Mouse (Mus musculus): ENCODE results near the gene Smc5.

The Smc5 gene

DNA sequence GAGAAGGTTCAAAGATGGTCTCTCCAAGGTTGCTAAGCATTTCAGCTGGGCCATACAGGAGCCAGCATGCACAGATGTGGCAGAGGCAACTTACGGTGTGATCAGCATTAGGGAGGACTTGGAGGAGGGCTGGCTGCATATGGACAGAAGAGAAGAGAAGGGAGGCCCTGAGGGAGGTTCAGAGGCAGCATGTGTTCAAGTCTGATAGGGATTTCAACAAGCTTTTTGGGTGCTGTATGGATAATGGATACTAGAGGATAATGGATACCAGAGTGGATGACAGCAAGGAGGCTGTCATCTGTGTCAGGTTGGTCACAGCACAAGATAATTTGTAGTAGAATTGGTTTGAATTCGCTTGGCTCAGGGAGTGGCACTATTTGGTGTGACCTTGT, 104.0 kb downstream of the Smc5 start:
- no peak for TF ChIP-seq GATA4 (IDR thresholded peaks at IDR 0.05; ENCODE audit: insufficient replicate concordance, low read length)

DNA sequence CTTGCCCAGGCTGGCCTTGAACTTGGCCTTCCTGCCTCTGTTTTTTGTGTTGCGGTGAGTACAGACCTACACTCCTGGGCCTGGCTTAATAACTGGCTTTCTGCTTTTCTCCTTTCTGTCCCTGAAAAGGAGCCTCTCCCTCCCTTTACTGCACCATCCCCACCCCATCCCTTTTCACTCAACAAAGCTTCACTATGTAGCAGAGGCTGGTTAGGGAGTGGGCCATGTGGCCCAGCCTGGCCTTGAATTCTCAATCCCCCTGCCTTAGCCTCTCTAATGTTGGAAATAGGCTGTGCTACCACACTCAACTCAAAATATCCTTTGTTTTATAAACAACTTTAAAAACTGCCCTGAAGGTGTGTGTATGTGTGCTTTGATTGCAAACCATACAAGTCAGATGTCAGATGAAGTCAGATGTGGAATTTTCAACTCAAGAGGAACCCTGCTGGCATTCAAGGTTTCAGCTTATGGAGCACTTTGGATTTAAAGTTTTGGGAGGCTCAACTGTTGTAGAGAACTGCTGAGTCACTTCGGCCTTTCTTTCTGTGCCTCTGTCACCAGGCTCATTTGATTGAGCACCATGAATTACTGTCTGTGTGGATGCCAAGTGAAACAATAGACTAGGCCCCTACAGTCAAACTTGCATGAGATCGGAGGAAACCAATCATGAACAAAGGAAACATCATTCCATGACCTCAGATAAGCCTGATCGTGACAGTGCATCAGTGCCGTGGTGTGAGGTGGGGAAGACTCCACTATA, 104.6 kb downstream of the Smc5 start:
- no peak for TF ChIP-seq GATA4 (IDR thresholded peaks at IDR 0.05; ENCODE audit: insufficient replicate concordance, low read length)

DNA sequence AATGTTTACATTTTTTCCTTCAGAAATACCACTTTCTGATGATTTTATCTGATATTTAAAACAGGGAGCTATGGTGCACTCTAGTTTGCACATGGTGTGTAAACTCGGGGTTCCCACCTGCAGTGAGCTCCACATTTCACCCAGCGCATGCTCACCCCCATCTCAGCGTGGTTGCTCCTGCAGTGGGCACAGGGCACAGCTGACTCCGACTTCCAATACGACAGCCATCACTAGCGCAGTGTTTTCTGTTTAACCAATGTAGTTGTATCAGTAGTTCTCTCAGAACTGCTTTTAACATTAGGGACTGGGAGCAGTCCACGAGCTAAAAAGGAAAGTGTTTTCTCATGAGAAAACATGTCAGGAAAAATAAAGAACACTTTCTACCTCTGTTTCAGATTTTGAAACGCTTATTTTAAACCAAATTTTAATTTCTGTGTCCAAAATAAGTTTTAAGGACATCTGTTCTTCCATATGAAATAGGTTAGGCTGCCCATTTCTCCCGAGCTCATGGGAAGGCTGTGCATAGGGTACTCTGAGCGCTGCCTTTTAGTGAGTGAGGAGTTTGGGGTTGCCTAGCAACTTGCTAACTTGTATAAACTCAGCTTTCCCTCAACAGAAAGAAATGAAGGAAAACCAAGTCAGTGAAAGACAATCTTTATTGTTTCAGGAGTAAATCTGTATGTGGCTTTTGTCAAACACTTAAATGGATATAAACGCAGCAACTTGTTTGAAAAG, 107.0 kb downstream of the Smc5 start:
- no peak for TF ChIP-seq GATA4 (IDR thresholded peaks at IDR 0.05; ENCODE audit: insufficient replicate concordance, low read length)

DNA sequence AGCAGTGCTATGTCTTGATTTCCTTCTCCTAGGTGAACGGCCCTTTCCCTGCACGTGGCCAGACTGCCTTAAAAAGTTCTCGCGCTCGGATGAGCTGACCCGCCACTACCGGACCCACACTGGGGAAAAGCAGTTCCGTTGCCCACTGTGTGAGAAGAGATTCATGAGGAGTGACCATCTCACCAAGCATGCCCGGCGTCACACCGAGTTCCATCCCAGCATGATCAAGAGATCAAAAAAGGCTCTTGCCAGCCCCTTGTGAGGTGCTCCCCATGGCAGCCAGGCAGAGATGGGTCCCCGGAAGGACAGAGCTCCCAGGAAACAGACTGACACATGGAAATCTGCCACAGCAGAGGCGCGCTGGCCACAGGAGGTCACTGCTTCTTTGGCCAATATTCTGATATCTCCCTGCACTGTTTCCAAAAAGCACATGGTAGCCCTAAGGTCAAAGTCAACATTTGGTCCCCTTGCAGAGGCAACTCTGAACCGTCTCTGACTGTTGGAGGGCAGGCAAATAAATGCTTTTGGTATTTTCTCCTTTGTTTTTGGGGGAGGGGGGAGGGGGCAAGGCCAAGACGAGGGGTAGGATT, 109.0 kb downstream of the Smc5 start:
- peak; percentile 52; the same call in 1 of the 2 replicates for TF ChIP-seq GATA4 (IDR thresholded peaks at IDR 0.05; ENCODE audit: insufficient replicate concordance, low read length)

DNA sequence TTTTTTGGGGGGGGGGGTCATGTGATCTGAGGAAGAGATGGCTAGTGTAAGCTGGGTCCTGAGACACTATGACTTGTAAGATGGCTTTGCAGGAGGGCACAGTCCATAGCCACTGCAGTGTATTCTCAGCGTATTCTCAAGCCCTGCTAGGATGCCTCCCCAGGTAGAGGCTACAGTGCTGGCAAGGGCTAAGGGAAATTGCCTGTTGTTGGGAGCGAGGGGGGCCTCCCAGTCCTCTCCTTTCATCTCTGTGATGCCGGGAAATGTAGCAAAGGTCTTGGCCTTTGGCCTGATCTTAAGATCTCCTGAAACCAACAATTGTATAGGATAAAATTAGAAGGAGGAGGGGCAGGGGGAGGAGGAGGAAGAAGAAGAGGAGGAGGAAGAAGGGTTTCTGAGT, 110.3 kb downstream of the Smc5 start:
- no peak for TF ChIP-seq GATA4 (IDR thresholded peaks at IDR 0.05; ENCODE audit: insufficient replicate concordance, low read length)

DNA sequence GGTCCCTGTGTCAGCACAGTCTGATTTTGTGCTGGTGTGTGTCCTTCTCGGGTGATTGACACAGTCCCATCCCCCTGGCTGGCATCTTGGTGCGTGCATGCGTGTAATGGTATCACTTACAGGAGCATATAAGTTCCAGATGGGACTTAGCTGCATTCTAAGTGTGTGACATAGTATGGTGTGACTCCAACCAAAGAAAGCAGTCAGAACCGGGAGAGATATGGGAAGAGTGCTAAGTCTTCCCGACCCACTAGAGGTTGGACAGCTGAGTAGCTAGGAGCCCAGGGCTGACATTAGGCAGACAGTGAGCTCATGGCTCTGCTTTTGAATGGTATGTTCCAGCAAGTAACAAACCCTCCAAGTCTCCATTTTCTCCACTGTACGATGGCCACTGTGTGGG, 110.8 kb downstream of the Smc5 start:
- no peak for TF ChIP-seq GATA4 (IDR thresholded peaks at IDR 0.05; ENCODE audit: insufficient replicate concordance, low read length)

DNA sequence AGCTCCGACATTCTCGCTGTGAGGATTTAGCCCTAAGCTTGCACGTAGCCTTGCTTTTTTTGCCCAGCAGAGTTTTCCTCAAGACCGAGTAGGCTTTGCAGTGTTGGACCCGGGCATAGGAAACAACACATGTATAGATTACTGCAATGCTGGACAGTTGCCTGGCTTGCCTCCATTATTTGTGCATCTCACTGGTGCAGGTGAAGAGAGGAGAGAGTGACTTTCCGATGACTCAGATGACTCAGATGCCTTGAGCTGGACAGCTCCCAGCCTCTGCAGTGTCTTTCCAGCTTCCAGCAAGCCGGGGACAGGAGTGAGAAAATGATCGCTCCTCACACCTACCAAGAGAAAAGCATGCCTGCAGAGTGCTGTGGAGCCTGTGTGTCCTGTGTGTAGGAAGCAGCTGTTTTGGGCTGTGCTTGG, 111.3 kb downstream of the Smc5 start:
- TF ChIP-seq GATA4 (IDR thresholded peaks at IDR 0.05; ENCODE audit: insufficient replicate concordance, low read length) = no peak

DNA sequence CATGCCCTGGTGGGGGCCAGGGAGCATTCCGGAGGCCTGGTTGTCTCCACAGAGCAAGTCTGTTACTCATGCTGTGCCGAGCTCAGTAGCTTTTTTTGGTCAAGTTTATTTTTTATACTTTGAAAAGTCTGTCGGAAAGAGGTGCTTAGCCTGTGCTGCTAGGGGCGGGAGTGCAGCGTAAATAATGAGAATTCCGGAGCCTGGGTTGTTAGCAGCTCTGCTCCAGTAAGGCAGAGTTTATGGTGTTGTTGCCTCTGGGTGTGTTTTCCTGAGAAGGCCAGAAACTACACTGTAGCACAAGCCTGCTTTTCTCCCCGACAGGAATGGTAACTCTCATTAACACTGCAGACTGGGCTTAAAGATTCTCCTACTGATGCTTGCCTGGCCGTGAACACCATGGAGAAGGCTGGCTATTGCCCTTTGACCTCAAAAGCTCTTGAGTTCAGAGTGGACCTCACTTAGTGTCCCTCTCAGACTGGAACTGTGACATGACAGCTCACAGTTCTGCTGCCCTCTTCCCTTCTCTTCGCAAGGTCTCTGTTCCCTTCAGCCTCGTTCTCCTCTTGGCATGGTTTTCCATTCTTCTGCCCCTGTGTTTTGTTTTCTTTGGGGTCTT, 113.8 kb downstream of the Smc5 start:
- no peak for TF ChIP-seq GATA4 (IDR thresholded peaks at IDR 0.05; ENCODE audit: insufficient replicate concordance, low read length)

Data from liver, adult (tissue).